Mouse (Mus musculus): ENCODE measurements around the gene Dpf1.

DNA sequence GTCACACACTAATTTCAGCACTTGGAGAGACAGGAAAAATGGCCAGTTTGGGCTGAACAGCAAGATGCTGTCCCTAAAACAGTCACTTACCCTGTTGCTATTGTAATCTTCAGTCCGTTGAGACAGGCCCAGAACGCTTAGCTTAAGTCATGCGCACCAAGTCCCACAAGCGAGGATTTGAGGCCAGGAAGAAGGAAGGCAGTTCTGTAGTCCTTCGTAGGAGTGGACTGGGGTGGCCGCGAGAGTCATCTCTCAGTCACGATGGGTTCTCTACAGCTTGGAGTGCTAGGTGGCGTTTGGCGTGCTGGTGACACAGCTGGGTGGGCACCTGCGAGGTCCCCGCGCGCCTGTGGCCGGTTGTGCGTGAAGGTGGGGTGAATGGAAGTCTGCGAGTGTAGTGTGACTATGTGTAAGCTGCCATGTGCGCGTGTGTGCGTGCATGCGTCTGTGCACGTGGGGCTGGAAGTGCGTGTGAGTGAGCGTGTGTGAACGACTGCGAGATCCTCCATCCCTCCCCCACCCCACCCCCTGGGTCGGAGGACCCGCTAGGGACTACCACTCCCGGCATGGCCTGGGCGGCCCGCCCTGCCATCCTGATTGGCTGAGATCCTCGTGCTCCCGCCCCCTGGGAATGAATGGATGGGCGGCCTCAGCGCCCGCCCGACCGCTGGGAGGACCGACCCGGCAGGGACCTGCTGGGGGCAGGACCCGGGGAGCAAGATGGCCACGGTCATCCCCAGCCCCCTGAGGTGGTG lies 3.8 kb downstream of the Dpf1 start:
- TF ChIP-seq POLR2A (IDR thresholded peaks at IDR 0.05; ENCODE audit: low read depth, low read length) = no peak
- TF ChIP-seq CTCF (IDR thresholded peaks at IDR 0.05; ENCODE audit: extremely low read depth, insufficient read depth, insufficient read length, insufficient replicate concordance) = no peak

Measured in spleen, adult 2 months (tissue).